Mouse (Mus musculus): ENCODE data around the gene Acox2.
"Not testable (repeated sequence)": the region's sequence is repeated elsewhere in the genome, so short reads cannot be mapped to it uniquely, and the experiment has no call there.

The Acox2 gene

DNA sequence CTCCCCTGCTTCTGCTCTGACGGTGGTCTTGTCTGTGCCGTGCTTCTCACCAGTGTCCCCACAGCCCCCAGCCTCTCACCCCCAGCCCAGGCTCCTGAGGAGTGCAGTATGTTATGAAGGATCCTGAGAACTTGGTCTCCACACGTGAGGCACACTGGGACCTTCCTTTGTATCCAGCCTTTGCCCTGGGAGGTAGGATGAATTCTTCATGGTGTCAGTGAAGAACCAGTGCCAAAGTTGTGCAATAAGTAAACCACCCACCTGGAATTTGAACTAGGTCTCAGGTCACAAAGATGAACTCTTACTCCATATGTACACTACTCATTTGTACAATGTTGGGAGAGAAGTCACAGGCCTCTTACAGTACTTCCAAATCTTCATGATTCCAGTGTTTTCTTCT lies at the start of gene Acox2:
Gene Acox2, minus strand, starts transcription at position 188 of the 400 bp plus-strand sequence.
- in situ Hi-C loops (cut with MseI, MboI) = no loop called here

DNA sequence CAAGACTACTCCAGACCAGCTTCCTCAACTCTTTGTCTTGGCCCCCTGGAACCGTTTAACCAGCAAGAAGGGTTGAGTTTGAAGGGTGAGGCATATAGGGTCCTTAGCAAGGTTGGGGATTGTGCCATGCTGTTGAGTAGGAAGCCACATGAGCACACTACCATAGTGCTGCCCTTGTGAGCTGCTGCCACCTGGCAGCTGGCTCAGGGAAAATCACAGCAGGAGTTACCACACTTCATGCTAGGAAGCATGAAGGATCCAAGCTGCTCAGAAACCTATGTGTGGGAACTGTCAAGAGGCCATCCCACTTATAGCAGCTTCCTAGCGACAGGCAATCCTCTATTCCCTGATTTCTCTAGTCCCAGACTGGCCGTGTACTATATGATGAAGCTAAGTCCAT lies 49.5 kb upstream of the Acox2 start:
- in situ Hi-C loops (cut with MseI, MboI) = no loop called here

DNA sequence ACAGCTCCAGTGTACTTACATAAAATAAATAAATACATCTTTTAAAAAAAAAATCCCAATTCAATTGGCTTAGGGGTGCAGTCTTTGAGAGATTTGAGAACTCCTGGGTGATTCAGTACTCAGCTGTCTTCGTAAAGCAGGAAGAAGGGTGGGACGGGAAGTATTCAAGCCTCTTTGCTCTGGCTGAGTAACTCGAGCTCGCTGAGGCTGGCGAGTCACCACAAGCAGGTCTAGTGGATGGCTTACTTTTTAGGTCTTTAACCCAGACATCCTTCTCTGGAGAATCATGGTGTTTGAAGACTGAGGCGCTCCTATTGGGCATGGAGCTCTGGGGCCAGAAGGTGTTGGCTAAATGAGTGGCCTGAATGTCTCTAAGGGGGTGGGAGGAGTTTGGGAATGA lies 47.7 kb upstream of the Acox2 start:
- in situ Hi-C loops (cut with MseI, MboI) = no loop called here

GRCm38 (mm10) chr14:8305014-8305413 lies 45.9 kb upstream of the Acox2 start:
- in situ Hi-C loops (cut with MseI, MboI) = no loop called here

GRCm38 (mm10) chr14:8304082-8304481 lies 44.9 kb upstream of the Acox2 start:
- in situ Hi-C loops (cut with MseI, MboI) = no loop called here

DNA sequence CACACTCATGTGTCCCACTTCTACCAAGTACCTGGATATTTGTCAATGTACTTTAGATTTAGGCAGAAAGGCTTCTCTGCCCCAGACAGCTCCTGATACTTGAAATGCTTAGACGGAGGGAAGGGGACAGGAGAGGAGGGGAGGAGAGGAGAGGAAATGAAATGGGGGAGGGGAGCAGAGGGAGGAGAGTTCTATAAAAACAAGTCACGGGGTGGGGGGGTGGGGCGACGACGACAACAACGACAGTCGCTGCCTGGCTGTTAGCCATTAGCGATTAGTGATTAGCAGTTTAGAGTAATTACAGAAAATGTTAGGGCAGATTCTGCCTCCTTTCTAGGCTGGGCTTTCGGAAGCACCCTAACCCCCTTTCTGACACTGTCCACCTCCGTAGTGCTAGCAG lies 43.5 kb upstream of the Acox2 start:
- in situ Hi-C loops (cut with MseI, MboI) = no loop called here

- in situ Hi-C loops (cut with MseI, MboI) = no loop called here
These were observed 41.1 kb upstream of the Acox2 start for GRCm38 (mm10) chr14:8300281-8300680.

- in situ Hi-C loops (cut with MseI, MboI) = no loop called here
These were observed 38.7 kb upstream of the Acox2 start for GRCm38 (mm10) chr14:8297889-8298293.

- in situ Hi-C loops (cut with MseI, MboI) = no loop called here
These were observed 35.1 kb upstream of the Acox2 start for GRCm38 (mm10) chr14:8294257-8294656.

- in situ Hi-C loops (cut with MseI, MboI) = not testable (repeated sequence)
These were observed 27.4 kb upstream of the Acox2 start for GRCm38 (mm10) chr14:8286595-8286994.

GRCm38 (mm10) chr14:8283784-8284183 lies 24.6 kb upstream of the Acox2 start:
- in situ Hi-C loops (cut with MseI, MboI) = no loop called here

DNA sequence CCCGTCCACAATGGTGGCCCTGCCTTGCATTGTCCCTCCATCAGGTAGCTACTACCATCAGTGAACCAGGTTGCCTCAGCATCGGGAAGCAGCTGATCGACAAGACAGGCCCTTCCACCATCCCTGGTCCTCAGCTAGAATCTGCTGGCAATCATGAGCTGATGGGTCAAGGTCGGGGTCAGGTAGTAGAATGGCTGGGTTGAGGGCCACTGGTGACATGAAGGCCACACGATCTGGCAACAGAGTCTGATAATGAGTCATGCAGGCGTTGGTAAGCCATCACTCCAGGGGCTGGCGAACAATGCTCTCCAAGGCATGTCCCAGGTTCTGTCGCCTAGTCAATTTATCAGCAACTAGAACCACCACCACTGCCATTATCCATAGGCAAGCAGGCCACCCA lies 12.1 kb upstream of the Acox2 start:
- in situ Hi-C loops (cut with MseI, MboI) = not testable (repeated sequence)

DNA sequence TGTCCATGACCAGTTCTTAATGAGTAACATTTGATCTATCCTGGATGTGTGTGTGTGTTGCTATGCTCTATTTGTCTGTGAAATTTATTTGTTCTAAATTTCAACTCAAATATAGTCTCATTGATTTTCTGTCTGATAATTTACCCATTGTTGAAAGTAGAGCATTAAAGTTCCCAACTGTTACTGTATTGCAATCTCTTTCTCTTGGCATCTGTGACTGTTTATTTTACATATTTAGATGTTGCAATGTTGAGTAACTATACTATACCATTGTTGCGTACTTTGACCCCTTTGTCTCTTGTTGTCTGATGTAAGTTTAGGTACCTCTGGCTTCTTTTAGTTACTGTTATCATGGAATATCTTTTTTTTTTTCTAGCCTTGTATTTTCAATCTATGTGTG lies 5.2 kb upstream of the Acox2 start:
- in situ Hi-C loops (cut with MseI, MboI) = loop anchor here in 1 of 2 experiments (5.0 to 10.0 kb wide), 2 partner anchors 50 to 83 kb away; partner anchors contain the start of gene Fam107a

DNA sequence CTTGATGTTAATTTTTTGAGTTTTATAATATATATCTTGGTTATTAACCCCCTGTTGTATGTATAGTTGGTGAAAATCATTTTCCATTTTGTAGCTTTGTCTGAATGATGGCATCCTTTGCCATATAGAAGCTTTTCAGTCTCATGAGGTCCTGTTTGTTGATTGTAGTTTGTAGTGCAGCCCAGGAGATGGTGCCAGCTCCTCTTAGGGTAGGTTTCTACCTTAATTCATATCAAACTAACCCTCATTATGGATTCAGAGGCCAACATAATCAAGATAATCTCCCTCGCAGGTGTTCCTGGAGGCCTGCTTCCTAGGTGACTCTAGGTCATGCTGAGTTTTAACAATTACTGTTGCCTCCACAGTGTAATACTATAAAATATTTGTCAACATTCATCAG lies 3.1 kb upstream of the Acox2 start:
- in situ Hi-C loops (cut with MseI, MboI) = loop anchor here in 1 of 2 experiments (5.0 to 10.0 kb wide), 2 partner anchors 53 to 85 kb away; partner anchors contain the start of gene Fam107a

- in situ Hi-C loops (cut with MseI, MboI) = loop anchor here in 1 of 2 experiments (5.0 to 10.0 kb wide), 2 partner anchors 55 to 87 kb away; partner anchors contain the start of gene Fam107a
These were observed 1.1 kb upstream of the Acox2 start for GRCm38 (mm10) chr14:8260214-8260613.

DNA sequence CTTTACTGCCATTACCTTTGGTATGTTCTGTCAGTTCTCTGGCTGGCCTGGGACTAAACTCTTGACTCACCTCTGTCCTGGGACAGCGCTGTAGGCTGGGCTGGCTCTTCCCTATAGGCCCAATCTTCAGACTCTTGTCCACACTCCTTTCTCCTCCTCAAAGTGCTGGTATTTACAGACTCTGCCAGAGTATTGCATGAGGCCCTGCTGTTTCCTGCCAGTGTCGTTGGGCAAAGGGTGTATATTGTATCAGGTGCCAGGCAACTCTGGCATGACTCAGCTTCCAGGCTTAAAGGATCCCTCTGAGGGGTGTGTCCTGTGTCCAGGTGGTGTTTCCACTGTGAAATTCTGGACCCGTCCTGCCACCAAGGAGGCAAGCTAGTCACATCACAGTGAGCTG lies 401 bp downstream of the Acox2 start:
- in situ Hi-C loops (cut with MseI, MboI) = no loop called here

DNA sequence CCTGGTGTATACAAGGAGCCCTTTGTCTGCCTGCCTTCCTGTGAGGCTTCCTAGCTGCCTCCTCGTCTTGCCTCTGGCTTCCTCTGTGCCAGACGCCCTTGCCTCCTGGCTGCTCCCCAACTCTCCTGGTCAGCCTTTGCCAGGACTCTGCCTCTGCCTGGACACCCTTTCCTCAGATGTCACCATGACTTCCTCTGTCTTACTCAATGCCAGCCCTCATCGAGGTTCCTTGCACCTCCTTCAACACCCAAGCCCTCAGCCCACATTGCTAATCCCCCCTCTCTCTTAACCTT lies 872 bp downstream of the Acox2 start:
- in situ Hi-C loops (cut with MseI, MboI) = no loop called here

- in situ Hi-C loops (cut with MseI, MboI) = no loop called here
These were observed 1.4 kb downstream of the Acox2 start for GRCm38 (mm10) chr14:8257521-8258334.

DNA sequence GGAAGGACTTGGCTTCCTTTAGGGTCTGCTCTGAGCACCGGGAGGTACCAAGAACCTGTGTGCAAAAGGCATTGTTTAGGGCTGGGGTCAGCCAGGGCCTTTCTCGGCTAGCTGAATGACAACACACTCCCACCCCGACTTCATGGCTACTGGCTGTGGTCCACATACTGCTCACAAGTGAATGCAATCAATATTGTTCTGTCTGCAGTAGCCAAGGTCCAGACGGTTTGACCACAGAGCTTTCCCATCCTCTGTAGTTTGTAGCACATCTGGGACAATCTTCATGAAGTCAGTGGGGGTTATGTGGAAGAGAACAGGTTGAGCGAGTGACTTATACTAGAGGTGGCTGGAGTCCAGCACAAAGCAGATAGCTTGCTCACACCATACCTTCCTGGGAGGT lies 2.3 kb downstream of the Acox2 start:
- in situ Hi-C loops (cut with MseI, MboI) = no loop called here

DNA sequence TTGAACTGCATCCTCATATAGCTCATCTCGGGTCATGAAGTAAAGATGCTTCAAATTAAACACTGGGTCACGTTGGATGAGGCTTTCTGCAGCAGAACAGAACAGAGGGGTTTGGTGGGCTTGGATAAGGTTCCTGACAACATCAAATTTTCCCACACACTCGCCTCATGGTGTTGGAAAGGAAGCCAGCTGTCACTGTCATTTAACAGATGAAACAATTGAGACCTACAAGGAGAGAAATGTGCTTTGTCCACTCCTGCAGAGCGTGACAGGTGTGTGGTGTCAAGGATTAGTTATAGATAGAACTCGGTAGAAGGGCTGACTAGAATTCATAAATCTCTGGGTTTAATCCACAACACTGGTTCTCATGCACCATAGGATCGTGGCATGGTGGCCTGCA lies 3.1 kb downstream of the Acox2 start:
- in situ Hi-C loops (cut with MseI, MboI) = no loop called here

- in situ Hi-C loops (cut with MseI, MboI) = no loop called here
These were observed 4.0 kb downstream of the Acox2 start for GRCm38 (mm10) chr14:8255076-8255729.

DNA sequence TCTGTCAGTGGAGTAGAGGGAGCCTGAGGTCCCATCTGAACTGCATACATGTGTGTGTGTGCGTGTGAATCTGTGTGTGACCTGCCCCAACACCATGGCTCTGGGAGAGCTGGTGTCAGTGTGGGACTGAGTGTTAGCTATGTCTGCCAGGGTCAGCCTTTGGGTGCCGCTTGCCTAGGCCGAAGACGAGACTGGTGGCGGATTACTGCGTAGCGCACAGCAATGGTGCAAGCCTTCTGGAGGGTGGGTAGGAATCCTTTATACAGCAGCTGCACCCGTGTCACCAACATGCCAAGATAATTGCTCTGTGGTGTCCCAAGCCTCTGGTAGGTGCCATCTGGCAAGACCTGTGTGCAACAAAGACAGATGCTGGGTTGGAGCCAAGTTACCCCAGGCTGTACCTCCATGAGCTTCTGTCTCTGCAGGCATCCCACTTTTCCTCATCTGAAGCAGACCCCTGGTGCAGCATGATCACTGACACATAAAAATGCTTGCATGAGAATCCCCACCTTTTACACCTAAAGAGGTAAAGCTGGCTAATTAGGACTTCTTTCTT lies 7.7 kb downstream of the Acox2 start:
- in situ Hi-C loops (cut with MseI, MboI) = no loop called here
